Mouse (Mus musculus): ENCODE results near the gene Ripply3. TPM values are rescaled to one million over a fixed set of nuclear protein-coding genes. Genes with fewer than 3 reads are reported as not detected.
A peak's percentile ranks its signal among the peaks of the same experiment; 100 is the strongest.

The Ripply3 gene
- polyA plus RNA-seq, 1 experiment, result not detected

- TF ChIP-seq POLR2A (IDR thresholded peaks at IDR 0.05; ENCODE audit: borderline replicate concordance, low read depth, low read length) (no peak), CTCF (IDR thresholded peaks at IDR 0.05; ENCODE audit: low read depth, low read length) (no peak)
- no peak overlapping the region for H3K4me3 ChIP-seq (ENCODE audit: insufficient read depth, low read length)
- H3K27ac ChIP-seq (ENCODE audit: insufficient read depth, low read depth, low read length), result no peak overlapping the region
- no peaks in the 10 kb centered on the region for H3K4me1 ChIP-seq (ENCODE audit: control insufficient read depth, insufficient read depth, low read length)
Measured at GRCm38 (mm10) chr16:94301194-94301593, 27.0 kb upstream of the Ripply3 start.

GRCm38 (mm10) chr16:94301696-94302095, 26.5 kb upstream of the Ripply3 start:
- H3K27ac ChIP-seq (ENCODE audit: insufficient read depth, low read depth, low read length), result no peak overlapping the region
- no peak overlapping the region for H3K4me3 ChIP-seq (ENCODE audit: insufficient read depth, low read length)
- no peaks in the 10 kb centered on the region for H3K4me1 ChIP-seq (ENCODE audit: control insufficient read depth, insufficient read depth, low read length)
- no peak for TF ChIP-seq CTCF (IDR thresholded peaks at IDR 0.05; ENCODE audit: low read depth, low read length)
- TF ChIP-seq POLR2A (IDR thresholded peaks at IDR 0.05; ENCODE audit: borderline replicate concordance, low read depth, low read length), result no peak

GRCm38 (mm10) chr16:94302274-94303202, 25.7 kb upstream of the Ripply3 start:
- no peak overlapping the region for H3K27ac ChIP-seq (ENCODE audit: insufficient read depth, low read depth, low read length)
- H3K4me1 ChIP-seq (ENCODE audit: control insufficient read depth, insufficient read depth, low read length), result no peaks in the 10 kb centered on the region
- TF ChIP-seq CTCF (IDR thresholded peaks at IDR 0.05; ENCODE audit: low read depth, low read length), result no peak
- TF ChIP-seq POLR2A (IDR thresholded peaks at IDR 0.05; ENCODE audit: borderline replicate concordance, low read depth, low read length), result no peak
- no peak overlapping the region for H3K4me3 ChIP-seq (ENCODE audit: insufficient read depth, low read length)

GRCm38 (mm10) chr16:94303203-94303535, 25.1 kb upstream of the Ripply3 start:
- H3K4me3 ChIP-seq (ENCODE audit: insufficient read depth, low read length), result no peak overlapping the region
- no peaks in the 10 kb centered on the region for H3K4me1 ChIP-seq (ENCODE audit: control insufficient read depth, insufficient read depth, low read length)
- H3K27ac ChIP-seq (ENCODE audit: insufficient read depth, low read depth, low read length), result no peak overlapping the region
- no peak for TF ChIP-seq CTCF (IDR thresholded peaks at IDR 0.05; ENCODE audit: low read depth, low read length)
- TF ChIP-seq POLR2A (IDR thresholded peaks at IDR 0.05; ENCODE audit: borderline replicate concordance, low read depth, low read length), result no peak

GRCm38 (mm10) chr16:94307526-94307925, 20.7 kb upstream of the Ripply3 start:
- H3K4me3 ChIP-seq (ENCODE audit: insufficient read depth, low read length), result no peak overlapping the region
- peaks cover 2% of the 10 kb centered on the region for H3K4me1 ChIP-seq (ENCODE audit: control insufficient read depth, insufficient read depth, low read length)
- no peak overlapping the region for H3K27ac ChIP-seq (ENCODE audit: insufficient read depth, low read depth, low read length)
- TF ChIP-seq POLR2A (IDR thresholded peaks at IDR 0.05; ENCODE audit: borderline replicate concordance, low read depth, low read length), result no peak
- no peak for TF ChIP-seq CTCF (IDR thresholded peaks at IDR 0.05; ENCODE audit: low read depth, low read length)

GRCm38 (mm10) chr16:94307942-94308341, 20.3 kb upstream of the Ripply3 start:
- Histone ChIP-seq H3K27ac (ENCODE audit: insufficient read depth, low read depth, low read length) (no peak overlapping the region), H3K4me1 (ENCODE audit: control insufficient read depth, insufficient read depth, low read length) (peaks cover 2% of the 10 kb centered on the region), H3K4me3 (ENCODE audit: insufficient read depth, low read length) (no peak overlapping the region)
- TF ChIP-seq POLR2A (IDR thresholded peaks at IDR 0.05; ENCODE audit: borderline replicate concordance, low read depth, low read length) (no peak), CTCF (IDR thresholded peaks at IDR 0.05; ENCODE audit: low read depth, low read length) (no peak)

- H3K4me3 ChIP-seq (ENCODE audit: insufficient read depth, low read length), result no peak overlapping the region
- no peak for TF ChIP-seq CTCF (IDR thresholded peaks at IDR 0.05; ENCODE audit: low read depth, low read length)
- no peak for TF ChIP-seq POLR2A (IDR thresholded peaks at IDR 0.05; ENCODE audit: borderline replicate concordance, low read depth, low read length)
- no peak overlapping the region for H3K27ac ChIP-seq (ENCODE audit: insufficient read depth, low read depth, low read length)
- H3K4me1 ChIP-seq (ENCODE audit: control insufficient read depth, insufficient read depth, low read length), result peaks cover 6% of the 10 kb centered on the region
Measured at GRCm38 (mm10) chr16:94309025-94309424, 19.2 kb upstream of the Ripply3 start.

GRCm38 (mm10) chr16:94311416-94311815, 16.8 kb upstream of the Ripply3 start:
- Histone ChIP-seq H3K27ac (ENCODE audit: insufficient read depth, low read depth, low read length) (no peak overlapping the region), H3K4me3 (ENCODE audit: insufficient read depth, low read length) (no peak overlapping the region), H3K4me1 (ENCODE audit: control insufficient read depth, insufficient read depth, low read length) (peaks cover 10% of the 10 kb centered on the region)
- TF ChIP-seq POLR2A (IDR thresholded peaks at IDR 0.05; ENCODE audit: borderline replicate concordance, low read depth, low read length), result no peak
- no peak for TF ChIP-seq CTCF (IDR thresholded peaks at IDR 0.05; ENCODE audit: low read depth, low read length)

GRCm38 (mm10) chr16:94311931-94312330, 16.3 kb upstream of the Ripply3 start:
- TF ChIP-seq CTCF (IDR thresholded peaks at IDR 0.05; ENCODE audit: low read depth, low read length) (no peak), POLR2A (IDR thresholded peaks at IDR 0.05; ENCODE audit: borderline replicate concordance, low read depth, low read length) (no peak)
- H3K4me3 ChIP-seq (ENCODE audit: insufficient read depth, low read length), result no peak overlapping the region
- peaks cover 10% of the 10 kb centered on the region for H3K4me1 ChIP-seq (ENCODE audit: control insufficient read depth, insufficient read depth, low read length)
- H3K27ac ChIP-seq (ENCODE audit: insufficient read depth, low read depth, low read length), result no peak overlapping the region

- TF ChIP-seq CTCF (IDR thresholded peaks at IDR 0.05; ENCODE audit: low read depth, low read length), result no peak
- TF ChIP-seq POLR2A (IDR thresholded peaks at IDR 0.05; ENCODE audit: borderline replicate concordance, low read depth, low read length), result no peak
- Histone ChIP-seq H3K27ac (ENCODE audit: insufficient read depth, low read depth, low read length) (peak overlapping the region; percentile 92), H3K4me3 (ENCODE audit: insufficient read depth, low read length) (peak overlapping the region; percentile 82), H3K4me1 (ENCODE audit: control insufficient read depth, insufficient read depth, low read length) (peaks cover 10% of the 10 kb centered on the region)
Measured at GRCm38 (mm10) chr16:94312663-94313228, 15.5 kb upstream of the Ripply3 start.
